Mouse (Mus musculus) olfactory bulb, adult 2 months (tissue): ENCODE measurements around the gene Phactr2. TPM values are rescaled to one million over a fixed set of nuclear protein-coding genes. Genes with fewer than 3 reads are reported as not detected.
A peak's percentile ranks its signal among the peaks of the same experiment; 100 is the strongest.
"Not testable (repeated sequence)": the region's sequence is repeated elsewhere in the genome, so short reads cannot be mapped to it uniquely, and the experiment has no call there.

Source experiments
- H3K27ac ChIP-seq: fragments of 200-500 bp; 2 replicates; pipeline ENCODE4 v1.5.1; 2012; ENCODE audit warnings: low read depth, low read length; ENCODE audit not compliant: insufficient read depth
- H3K4me1 ChIP-seq: fragments of 200-500 bp; 2 replicates; pipeline ENCODE4 v1.6.1; 2012; ENCODE audit warnings: low read length; ENCODE audit not compliant: control insufficient read depth, insufficient read depth
- H3K4me3 ChIP-seq: fragments of 200-500 bp; 2 replicates; pipeline ENCODE4 v1.5.1; 2012; ENCODE audit warnings: mild to moderate bottlenecking, low read depth, low read length, moderate library complexity; ENCODE audit not compliant: insufficient read depth
- CTCF ChIP-seq: fragments of 200-500 bp; IDR thresholded peaks from 2 replicates; pipeline ENCODE4 v1.5.1; 2012; ENCODE audit warnings: low read depth, mild to moderate bottlenecking, low read length, moderate library complexity; ENCODE audit not compliant: insufficient read depth
- POLR2A ChIP-seq: fragments of 200-500 bp; IDR thresholded peaks from 2 replicates; pipeline ENCODE4 v1.6.1; 2012; ENCODE audit warnings: mild to moderate bottlenecking, low read depth, low read length, moderate library complexity; ENCODE audit not compliant: insufficient read depth
- WGBS: fragments of 180-500 bp; shearing (Covaris S2); methylation state at CpG from one replicate; pipeline ENCODE4 v1.1.7; 2018; 5-methylcytosine and 5-hydroxymethylcytosine counted together
- polyA plus RNA-seq: library from polyadenylated mRNA; stranded (reverse); fragments of >200 nt; gene quantifications from 2 replicates; pipeline ENCODE4 v1.2.4, GENCODE M21; 2012; ENCODE audit warnings: low replicate concordance; ENCODE audit not compliant: missing spikeins, insufficient read depth, insufficient read length

Phactr2 gene
- polyA plus RNA-seq, 1 experiment, result not detected

DNA sequence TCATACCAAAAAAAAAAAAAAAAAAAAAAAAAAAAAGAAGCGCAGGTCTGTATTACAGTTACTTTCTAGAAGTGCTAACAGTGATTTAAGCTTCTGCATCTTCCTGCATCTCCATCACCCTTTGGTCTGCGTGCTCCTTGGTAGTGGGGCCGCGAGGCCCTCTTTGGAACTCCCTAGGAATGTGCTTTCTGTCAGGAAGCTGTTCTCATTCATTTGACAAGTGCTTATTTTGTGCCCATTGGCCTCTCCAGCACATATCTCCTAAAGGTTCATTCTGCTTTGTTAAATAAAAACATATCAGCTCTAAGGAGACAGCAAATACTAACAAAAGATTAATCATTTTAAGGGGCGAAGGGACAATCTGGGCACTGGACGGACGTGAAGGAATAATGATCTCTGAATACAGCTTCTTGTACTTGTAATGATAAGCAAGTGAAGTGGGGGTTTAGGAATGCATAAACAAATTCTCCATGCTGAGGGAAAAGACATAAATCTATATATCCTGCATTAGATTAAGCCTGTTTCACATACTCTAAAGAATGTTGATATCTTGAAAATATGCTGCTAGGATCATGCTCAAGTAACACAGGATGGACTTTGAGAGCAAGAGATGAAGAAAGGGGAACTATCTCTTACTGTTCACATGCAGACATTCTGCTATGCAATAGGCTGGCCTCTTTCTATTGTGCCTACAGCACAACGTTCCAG, 264.1 kb downstream of the Phactr2 start:
- H3K4me3 ChIP-seq, result no peak overlapping the region
- H3K4me1 ChIP-seq, result no peaks in the 10 kb centered on the region
- TF ChIP-seq CTCF, result no peak
- TF ChIP-seq POLR2A, result no peak
- WGBS, result 69% methylated on average over 8 of the region's 8 CpGs
- H3K27ac ChIP-seq, result no peak overlapping the region

DNA sequence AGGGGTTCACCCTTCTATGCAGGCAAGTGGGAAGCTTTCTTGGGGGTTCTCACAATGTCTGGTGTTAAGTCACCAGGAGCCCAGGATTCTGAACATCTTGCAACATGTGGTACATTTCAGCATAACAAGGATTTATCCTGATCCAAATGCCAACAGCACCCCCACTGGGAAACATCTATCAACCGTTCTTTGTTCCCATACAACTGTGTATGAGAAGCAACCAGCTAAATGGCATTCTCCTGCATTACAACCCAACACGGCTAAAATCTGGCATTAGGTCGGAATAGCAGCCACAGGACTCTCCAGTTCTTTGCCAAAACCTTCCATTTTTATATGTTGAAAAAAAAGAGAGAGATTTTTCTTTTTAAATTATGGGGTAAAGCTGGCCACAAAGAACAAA, 264.7 kb downstream of the Phactr2 start:
- TF ChIP-seq POLR2A, result no peak
- no peak for TF ChIP-seq CTCF
- no peak overlapping the region for H3K4me3 ChIP-seq
- 57% methylated on average over 3 of the region's 3 CpGs for WGBS

GRCm38 (mm10) chr10:13209061-13209460, 265.2 kb downstream of the Phactr2 start:
- no peak overlapping the region for H3K27ac ChIP-seq
- H3K4me1 ChIP-seq, result no peaks in the 10 kb centered on the region
- TF ChIP-seq CTCF (no peak), POLR2A (no peak)
- WGBS, result 89% methylated on average over 4 of the region's 4 CpGs
- H3K4me3 ChIP-seq, result no peak overlapping the region

More for the DNA sequence above, 264.7 kb downstream of the Phactr2 start:
- no peak overlapping the region for H3K27ac ChIP-seq
- no peaks in the 10 kb centered on the region for H3K4me1 ChIP-seq

DNA sequence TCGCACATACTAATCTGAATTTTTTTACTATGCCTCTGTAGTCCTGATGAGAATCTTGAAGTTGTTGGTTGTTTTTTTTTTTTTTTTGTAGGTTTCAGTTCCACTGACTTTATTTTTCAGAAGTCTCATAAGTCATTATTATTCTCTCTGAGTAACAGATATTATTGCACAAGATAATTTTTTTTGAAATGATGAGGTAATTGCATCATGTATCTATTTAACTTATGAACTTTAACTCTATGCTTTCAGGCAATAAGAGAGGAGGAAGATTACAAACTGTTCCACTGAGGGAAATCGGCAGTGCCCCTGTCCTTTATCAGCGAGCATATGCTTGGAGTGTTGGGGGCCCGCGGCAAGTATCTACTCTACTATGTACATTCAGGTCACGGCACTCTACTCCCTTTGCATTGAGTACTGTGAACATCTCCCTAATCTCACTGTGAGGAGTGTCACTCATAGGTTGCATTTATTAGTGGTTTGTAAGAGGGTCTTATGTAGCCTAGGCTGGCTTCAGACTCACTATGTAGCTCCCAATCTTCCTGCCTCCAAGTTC, 272.4 kb downstream of the Phactr2 start:
- WGBS, result 96% methylated on average over 6 of the region's 6 CpGs
- TF ChIP-seq CTCF, result no peak
- no peak for TF ChIP-seq POLR2A
- Histone ChIP-seq H3K4me3 (no peak overlapping the region), H3K4me1 (no peaks in the 10 kb centered on the region), H3K27ac (no peak overlapping the region)

- H3K4me3 ChIP-seq, result no peak overlapping the region
- 90% methylated on average over 3 of the region's 3 CpGs for WGBS
- H3K27ac ChIP-seq, result no peak overlapping the region
- H3K4me1 ChIP-seq, result no peaks in the 10 kb centered on the region
- TF ChIP-seq CTCF, result no peak
- no peak for TF ChIP-seq POLR2A
Measured at GRCm38 (mm10) chr10:13200862-13201261, 273.4 kb downstream of the Phactr2 start.

GRCm38 (mm10) chr10:13199234-13199633, 275.0 kb downstream of the Phactr2 start:
- no peak overlapping the region for H3K27ac ChIP-seq
- TF ChIP-seq POLR2A (no peak), CTCF (no peak)
- H3K4me3 ChIP-seq, result no peak overlapping the region
- H3K4me1 ChIP-seq, result no peaks in the 10 kb centered on the region
- WGBS, result 90% methylated on average over 1 of the region's 1 CpGs

- 0 out of 2 replicates have a peak, but pooled peaks cover under 1% of the 10 kb centered on the region for H3K4me1 ChIP-seq
- TF ChIP-seq CTCF (no peak), POLR2A (no peak)
- no peak overlapping the region for H3K27ac ChIP-seq
- no peak overlapping the region for H3K4me3 ChIP-seq
- WGBS, result 82% methylated on average over 8 of the region's 8 CpGs
Measured at GRCm38 (mm10) chr10:13196872-13197507, 277.2 kb downstream of the Phactr2 start.

- 93% methylated on average over 7 of the region's 7 CpGs for WGBS
- not testable (repeated sequence) for H3K4me3 ChIP-seq, H3K4me1 ChIP-seq, H3K27ac ChIP-seq
Measured at GRCm38 (mm10) chr10:13193496-13193895, 280.7 kb downstream of the Phactr2 start.

DNA sequence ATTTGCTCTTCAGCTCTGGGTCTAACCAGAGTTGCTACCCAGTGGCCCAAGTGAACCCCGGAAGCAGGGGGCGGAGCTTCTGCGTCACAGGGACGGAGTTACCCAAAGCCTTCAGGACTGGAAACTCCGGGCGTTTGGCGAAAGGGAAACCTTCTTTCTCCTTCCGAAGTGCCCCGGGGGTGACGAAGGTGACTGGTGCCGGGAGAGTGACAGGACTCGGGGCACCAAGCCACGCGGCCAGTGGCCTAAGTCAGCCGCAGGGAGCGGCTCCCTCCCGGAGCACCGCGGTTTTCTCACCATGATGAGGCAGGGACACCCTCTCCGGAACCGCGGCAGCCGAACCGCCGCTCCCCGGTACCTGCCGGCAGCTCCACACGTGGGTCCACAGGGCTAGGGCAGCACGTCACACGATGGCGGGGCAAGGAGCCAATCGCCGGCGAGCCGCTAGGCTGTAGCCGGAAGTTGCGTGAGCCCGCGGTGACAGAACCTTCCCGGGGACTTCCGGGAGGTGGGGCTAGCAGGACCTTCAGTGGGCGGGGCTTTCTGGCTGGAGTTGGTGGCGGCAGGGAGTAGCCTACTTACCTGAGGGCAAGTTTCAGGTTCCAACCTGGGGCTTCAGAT, 281.4 kb downstream of the Phactr2 start, which contains the start of gene Ltv1:
Gene Ltv1, minus strand, starts transcription at position 438 of the 621 bp plus-strand sequence.
- Histone ChIP-seq H3K27ac (peak within 1 kb of the TSS; percentile 31; the same call in 1 of the 2 replicates), H3K4me1 (0 out of 2 replicates have a peak, but pooled peaks cover 2% of the 10 kb centered on the region), H3K4me3 (peak within 1 kb of the TSS; percentile 63)
- under 1% methylated on average over 43 of the region's 43 CpGs for WGBS
- TF ChIP-seq CTCF (no peak), POLR2A (no peak; the same call in 1 of the 2 replicates)
